Mouse (Mus musculus): ENCODE results near the gene Ddah2. TPM values are rescaled to one million over a fixed set of nuclear protein-coding genes. Genes with fewer than 3 reads are reported as not detected.

Ddah2 gene
- polyA plus RNA-seq, 2 experiments, result 12.0 to 16.1 TPM

DNA sequence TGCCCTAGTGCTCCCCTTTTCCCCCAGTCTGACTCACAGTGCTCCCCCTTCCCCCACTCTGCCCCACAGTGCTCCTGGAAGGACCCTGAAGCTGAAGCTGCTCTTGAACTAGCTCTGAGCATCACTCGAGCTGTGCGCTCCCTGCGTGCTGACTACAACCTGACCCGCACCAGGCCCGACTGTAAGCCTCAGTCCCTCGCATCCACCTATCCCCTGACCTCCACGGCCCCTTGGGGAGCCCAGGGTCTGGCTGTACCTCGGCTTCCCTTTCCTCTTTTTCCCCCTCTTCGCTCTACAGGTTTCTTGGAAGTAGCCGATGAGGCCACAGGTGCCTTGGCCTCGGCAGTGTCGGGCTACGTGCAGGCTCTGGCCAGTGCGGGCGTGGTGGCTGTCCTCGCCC lies 43.5 kb upstream of the Ddah2 start:
- ATAC-seq (ENCODE audit: insufficient read depth), result no peak
- 89% methylated on average over 16 of the region's 16 CpGs for WGBS (ENCODE audit: insufficient replicate concordance)
- no peaks in the 10 kb centered on the region for H3K9me3 ChIP-seq (ENCODE audit: control insufficient read depth, low read length)
- H3K9ac ChIP-seq (replicated peaks), result no peak overlapping the region
- peaks cover 58% of the 10 kb centered on the region for H3K36me3 ChIP-seq (replicated peaks; ENCODE audit: control insufficient read depth, insufficient read depth, low read depth)
- TF ChIP-seq EP300 (IDR thresholded peaks at IDR 0.05; ENCODE audit: low read depth) (no peak), CTCF (IDR thresholded peaks at IDR 0.05; ENCODE audit: low read depth) (no peak)
- H3K27ac ChIP-seq, result no peak overlapping the region
- no peak overlapping the region for H3K4me2 ChIP-seq (ENCODE audit: low read depth)
- no peak for DNase-seq (ENCODE audit: low read depth in 3 of 3, low spot score in 3 of 3)
- H3K27me3 ChIP-seq (ENCODE audit: control insufficient read depth, insufficient read depth, low read length), result no peaks in the 10 kb centered on the region
- H3K4me3 ChIP-seq (ENCODE audit: insufficient read depth in 1 of 2, low read depth in 2 of 2, low read length in 2 of 2), result no peak overlapping the region
- H3K4me1 ChIP-seq (replicated peaks; ENCODE audit: control insufficient read depth in 2 of 2, insufficient read depth in 2 of 2, low read length in 1 of 2), result no peaks in the 10 kb centered on the region

DNA sequence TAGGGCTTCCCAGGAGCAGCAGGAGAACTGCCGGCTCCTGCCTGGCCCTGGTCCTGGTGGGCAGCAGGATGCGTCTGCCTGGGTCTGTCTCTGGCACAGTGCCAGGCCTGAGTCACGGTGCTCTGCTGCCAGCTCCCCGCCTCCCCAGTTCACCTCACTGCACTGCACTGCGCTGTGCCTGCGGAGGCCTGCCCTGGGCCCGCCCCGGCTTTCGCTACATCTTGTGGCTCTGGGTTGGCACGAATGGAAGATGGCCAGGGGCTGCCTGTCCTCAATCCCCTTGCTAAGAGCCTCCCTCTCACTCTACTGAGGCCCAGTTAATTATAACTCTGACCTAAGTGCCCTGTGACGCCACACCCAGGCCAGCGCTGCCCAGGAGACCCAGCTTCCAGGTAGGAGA lies 42.5 kb upstream of the Ddah2 start, which contains the start of gene Vwa7:
Vwa7 (plus strand) TSS at position 204 of the 400 bp plus-strand sequence.
- no peak within 1 kb of the TSS for H3K9ac ChIP-seq (replicated peaks)
- no peak within 1 kb of the TSS for H3K4me3 ChIP-seq (ENCODE audit: insufficient read depth in 1 of 2, low read depth in 2 of 2, low read length in 2 of 2)
- no peak for TF ChIP-seq EP300 (IDR thresholded peaks at IDR 0.05; ENCODE audit: low read depth)
- no peak for TF ChIP-seq CTCF (IDR thresholded peaks at IDR 0.05; ENCODE audit: low read depth)
- no peak within 1 kb of the TSS for H3K27ac ChIP-seq
- H3K4me1 ChIP-seq (replicated peaks; ENCODE audit: control insufficient read depth in 2 of 2, insufficient read depth in 2 of 2, low read length in 1 of 2), result peaks cover 2% of the 10 kb centered on the region in 2 experiments
- no peak for ATAC-seq (ENCODE audit: insufficient read depth)
- no peaks in the 10 kb centered on the region for H3K9me3 ChIP-seq (ENCODE audit: control insufficient read depth, low read length)
- H3K36me3 ChIP-seq (replicated peaks; ENCODE audit: control insufficient read depth, insufficient read depth, low read depth), result peaks cover 47% of the 10 kb centered on the region
- no peak within 1 kb of the TSS for H3K4me2 ChIP-seq (ENCODE audit: low read depth)
- H3K27me3 ChIP-seq (ENCODE audit: control insufficient read depth, insufficient read depth, low read length), result no peaks in the 10 kb centered on the region
- no peak for DNase-seq (ENCODE audit: low read depth in 3 of 3, low spot score in 3 of 3)
- 83% methylated on average over 12 of the region's 12 CpGs for WGBS (ENCODE audit: insufficient replicate concordance)

DNA sequence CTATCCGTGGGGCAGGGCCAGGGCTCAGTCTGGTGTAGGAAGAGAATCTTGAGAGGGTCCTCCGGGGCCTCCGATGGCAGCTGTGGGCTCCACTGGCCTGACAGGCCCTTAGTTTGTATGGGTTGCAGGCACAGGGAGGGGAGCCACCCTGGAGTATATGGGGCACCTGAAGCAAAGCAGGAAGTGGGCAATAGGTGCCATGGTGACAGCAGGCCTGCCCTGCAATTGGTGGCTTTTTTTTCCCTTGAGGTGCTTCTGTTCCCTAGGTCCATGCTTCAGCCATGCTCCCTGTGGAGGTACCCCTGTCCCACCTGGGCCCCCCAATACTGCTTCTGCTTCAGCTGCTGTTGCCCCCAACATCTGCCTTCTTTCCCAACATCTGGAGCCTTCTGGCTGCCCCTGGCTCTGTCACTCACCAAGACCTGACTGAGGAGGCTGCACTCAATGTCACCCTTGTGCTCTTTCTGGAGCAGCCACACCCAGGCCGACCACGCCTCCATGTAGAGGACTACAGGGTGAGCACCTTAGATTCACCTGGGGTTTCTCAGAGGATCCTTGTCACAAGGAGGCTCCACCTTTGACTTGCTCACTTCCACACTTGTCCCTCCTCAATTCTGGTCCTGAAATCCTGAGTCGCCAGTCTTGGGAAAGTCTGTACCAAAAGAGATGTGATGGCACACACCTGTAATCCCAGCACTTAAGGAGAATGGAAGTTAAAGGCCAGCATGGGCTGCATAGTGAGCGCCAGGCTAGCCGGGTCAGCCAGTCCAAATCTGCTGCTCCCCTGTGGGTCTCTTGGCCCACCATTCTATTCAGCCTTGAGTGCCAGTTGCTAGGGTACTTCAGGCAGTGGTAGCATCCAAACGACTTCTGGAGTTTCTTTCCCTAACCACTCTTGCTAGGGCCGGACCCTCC lies 41.8 kb upstream of the Ddah2 start:
- no peaks in the 10 kb centered on the region for H3K27me3 ChIP-seq (ENCODE audit: control insufficient read depth, insufficient read depth, low read length)
- H3K4me2 ChIP-seq (ENCODE audit: low read depth), result no peak overlapping the region
- H3K9ac ChIP-seq (replicated peaks), result no peak overlapping the region
- no peak overlapping the region for H3K4me3 ChIP-seq (ENCODE audit: insufficient read depth in 1 of 2, low read depth in 2 of 2, low read length in 2 of 2)
- DNase-seq (ENCODE audit: low read depth in 3 of 3, low spot score in 3 of 3) (no peak), ATAC-seq (ENCODE audit: insufficient read depth) (no peak)
- H3K36me3 ChIP-seq (replicated peaks; ENCODE audit: control insufficient read depth, insufficient read depth, low read depth), result peaks cover 41% of the 10 kb centered on the region
- peaks cover 9% of the 10 kb centered on the region in 2 experiments for H3K4me1 ChIP-seq (replicated peaks; ENCODE audit: control insufficient read depth in 2 of 2, insufficient read depth in 2 of 2, low read length in 1 of 2)
- TF ChIP-seq CTCF (IDR thresholded peaks at IDR 0.05; ENCODE audit: low read depth), result no peak
- no peak for TF ChIP-seq EP300 (IDR thresholded peaks at IDR 0.05; ENCODE audit: low read depth)
- no peak overlapping the region for H3K27ac ChIP-seq
- no peaks in the 10 kb centered on the region for H3K9me3 ChIP-seq (ENCODE audit: control insufficient read depth, low read length)
- 72% methylated on average over 10 of the region's 10 CpGs for WGBS (ENCODE audit: insufficient replicate concordance)

DNA sequence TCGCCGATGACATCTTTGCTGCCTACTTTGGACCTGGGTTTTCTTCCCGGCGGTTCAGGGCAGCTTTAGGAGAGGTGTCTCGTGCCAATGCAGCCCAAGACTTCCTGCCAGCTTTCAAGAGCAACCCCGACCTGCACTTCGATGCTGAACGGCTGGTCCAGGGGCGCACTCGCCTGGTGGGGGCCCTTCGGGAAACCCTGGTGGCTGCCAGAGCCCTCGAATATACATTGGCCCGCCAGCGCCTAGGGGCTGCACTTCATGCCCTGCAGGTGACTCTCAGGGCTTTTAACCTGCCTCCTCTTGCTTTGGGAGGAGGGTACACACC lies 41.2 kb upstream of the Ddah2 start:
- 60% methylated on average over 14 of the region's 14 CpGs for WGBS (ENCODE audit: insufficient replicate concordance)
- H3K4me1 ChIP-seq (replicated peaks; ENCODE audit: control insufficient read depth in 2 of 2, insufficient read depth in 2 of 2, low read length in 1 of 2), result peaks cover 15% of the 10 kb centered on the region in 2 experiments
- H3K4me3 ChIP-seq (ENCODE audit: insufficient read depth in 1 of 2, low read depth in 2 of 2, low read length in 2 of 2), result no peak overlapping the region
- ATAC-seq (ENCODE audit: insufficient read depth), result no peak
- DNase-seq (ENCODE audit: low read depth in 3 of 3, low spot score in 3 of 3), result no peak
- no peaks in the 10 kb centered on the region for H3K9me3 ChIP-seq (ENCODE audit: control insufficient read depth, low read length)
- H3K9ac ChIP-seq (replicated peaks), result no peak overlapping the region
- TF ChIP-seq CTCF (IDR thresholded peaks at IDR 0.05; ENCODE audit: low read depth) (no peak), EP300 (IDR thresholded peaks at IDR 0.05; ENCODE audit: low read depth) (no peak)
- no peak overlapping the region for H3K27ac ChIP-seq
- no peak overlapping the region for H3K4me2 ChIP-seq (ENCODE audit: low read depth)
- H3K27me3 ChIP-seq (ENCODE audit: control insufficient read depth, insufficient read depth, low read length), result no peaks in the 10 kb centered on the region
- H3K36me3 ChIP-seq (replicated peaks; ENCODE audit: control insufficient read depth, insufficient read depth, low read depth), result peaks cover 35% of the 10 kb centered on the region

DNA sequence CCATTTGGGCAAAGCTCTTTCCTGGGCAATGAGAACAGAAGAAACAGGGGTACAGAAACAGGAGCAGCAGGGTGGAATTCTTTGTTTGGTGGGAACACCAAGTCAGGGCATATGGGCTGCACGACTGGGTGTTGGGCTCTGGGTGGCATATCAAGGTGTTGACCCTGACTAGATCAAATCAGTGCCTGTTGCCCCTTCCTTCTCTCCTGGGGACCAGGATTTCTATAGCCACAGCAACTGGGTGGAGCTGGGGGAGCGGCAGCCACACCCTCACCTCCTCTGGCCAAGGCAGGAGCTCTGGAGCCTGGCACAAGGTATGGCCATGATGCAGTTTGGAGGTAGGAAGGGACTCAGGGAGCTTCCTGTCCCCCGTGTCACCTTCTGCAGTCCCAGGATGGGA lies 40.7 kb upstream of the Ddah2 start:
- Histone ChIP-seq H3K4me2 (ENCODE audit: low read depth) (no peak overlapping the region), H3K36me3 (replicated peaks; ENCODE audit: control insufficient read depth, insufficient read depth, low read depth) (peaks cover 30% of the 10 kb centered on the region), H3K27me3 (ENCODE audit: control insufficient read depth, insufficient read depth, low read length) (no peaks in the 10 kb centered on the region), H3K4me1 (replicated peaks; ENCODE audit: control insufficient read depth in 2 of 2, insufficient read depth in 2 of 2, low read length in 1 of 2) (peaks cover 17 to 20% of the 10 kb centered on the region in 2 experiments), H3K27ac (no peak overlapping the region), H3K4me3 (ENCODE audit: insufficient read depth in 1 of 2, low read depth in 2 of 2, low read length in 2 of 2) (no peak overlapping the region), H3K9ac (replicated peaks) (no peak overlapping the region), H3K9me3 (ENCODE audit: control insufficient read depth, low read length) (no peaks in the 10 kb centered on the region)
- no peak for TF ChIP-seq CTCF (IDR thresholded peaks at IDR 0.05; ENCODE audit: low read depth)
- TF ChIP-seq EP300 (IDR thresholded peaks at IDR 0.05; ENCODE audit: low read depth), result no peak
- ATAC-seq (ENCODE audit: insufficient read depth) (no peak), DNase-seq (ENCODE audit: low read depth in 3 of 3, low spot score in 3 of 3) (no peak)
- WGBS (ENCODE audit: insufficient replicate concordance), result 53% methylated on average over 3 of the region's 3 CpGs

All from liver, embryonic 14.5 days (tissue).